Mouse (Mus musculus) small intestine, adult 2 months (tissue): Measurements from ENCODE around the gene Mcam. TPM values are rescaled to one million over a fixed set of nuclear protein-coding genes. Genes with fewer than 3 reads are reported as not detected.

ENCODE experiments used
- H3K27ac ChIP-seq: fragments of 200-500 bp; 2 replicates; pipeline ENCODE4 v1.5.1; 2012; ENCODE audit warnings: low read depth, low read length, control low read depth, inconsistent platforms; ENCODE audit not compliant: insufficient read depth
- H3K27me3 ChIP-seq: fragments of 200-500 bp; 2 replicates; pipeline ENCODE4 v1.6.1; 2012; ENCODE audit warnings: mild to moderate bottlenecking, moderate library complexity, low read length, inconsistent platforms; ENCODE audit not compliant: control insufficient read depth, insufficient read depth
- H3K36me3 ChIP-seq: fragments of 200-500 bp; 2 replicates; pipeline ENCODE4 v1.6.1; 2012; ENCODE audit warnings: mild to moderate bottlenecking, low read length, control low read depth, inconsistent platforms; ENCODE audit not compliant: control insufficient read depth, insufficient read depth
- H3K4me1 ChIP-seq: fragments of 200-500 bp; 2 replicates; pipeline ENCODE4 v1.6.1; 2012; ENCODE audit warnings: low read length, inconsistent platforms, mixed read lengths; ENCODE audit not compliant: control insufficient read depth, insufficient read depth, insufficient read length
- H3K4me3 ChIP-seq: fragments of 200-500 bp; 2 replicates; pipeline ENCODE4 v1.5.1; 2012; ENCODE audit warnings: low read depth, mild to moderate bottlenecking, control low read depth, inconsistent platforms, low read length, moderate library complexity
- CTCF ChIP-seq: fragments of 200-500 bp; IDR thresholded peaks from 2 replicates; pipeline ENCODE4 v1.5.1; 2012; ENCODE audit warnings: low read depth, mild to moderate bottlenecking, control low read depth, inconsistent platforms, low read length, moderate library complexity, mixed read lengths; ENCODE audit not compliant: insufficient replicate concordance, insufficient read length; ENCODE audit errors: extremely low read depth
- POLR2A ChIP-seq: fragments of 200-500 bp; IDR thresholded peaks from 2 replicates; pipeline ENCODE4 v1.6.1; 2012; ENCODE audit warnings: low read depth, mild to moderate bottlenecking, control low read depth, inconsistent platforms, low read length, moderate library complexity
- WGBS: fragments of 180-500 bp; shearing (Covaris S2); methylation state at CpG from one replicate; pipeline ENCODE4 v1.1.7; 2018; 5-methylcytosine and 5-hydroxymethylcytosine counted together
- polyA plus RNA-seq: library from polyadenylated mRNA; depleted of rRNA; stranded (reverse); fragments of >200 nt; gene quantifications from 2 replicates; pipeline ENCODE4 v1.2.3, GENCODE M21; 2012; rRNA removed

Gene Mcam
- polyA plus RNA-seq, 1 experiment: 14.2 TPM

DNA sequence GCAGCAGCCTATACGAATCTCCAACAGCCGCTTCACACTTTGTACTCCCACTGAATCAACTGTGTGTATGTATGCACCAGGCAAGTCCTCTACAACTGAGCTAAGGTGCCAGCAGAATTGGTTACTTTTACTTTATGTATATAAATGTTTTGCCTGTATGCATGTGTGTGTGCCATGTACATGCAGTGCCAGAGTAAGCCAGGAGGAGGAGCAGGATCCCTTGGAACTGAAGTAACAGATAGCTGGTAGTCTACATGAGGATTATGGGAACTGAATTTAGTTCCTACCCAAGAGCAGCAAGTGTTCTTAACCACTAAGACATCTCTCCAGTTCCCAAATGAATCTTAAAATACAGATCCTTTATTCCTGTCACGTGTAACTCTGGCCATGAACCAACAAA is 48.0 kb downstream of the Mcam start:
- Histone ChIP-seq H3K36me3 (peaks cover 5% of the 10 kb centered on the region; the same call in 1 of the 2 replicates), H3K4me1 (peaks cover 7% of the 10 kb centered on the region; the same call in 1 of the 2 replicates), H3K27me3 (no peaks in the 10 kb centered on the region), H3K4me3 (no peak overlapping the region), H3K27ac (no peak overlapping the region)
- TF ChIP-seq CTCF (no peak), POLR2A (no peak)
- WGBS: 88% methylated on average over 3 of the region's 3 CpGs

DNA sequence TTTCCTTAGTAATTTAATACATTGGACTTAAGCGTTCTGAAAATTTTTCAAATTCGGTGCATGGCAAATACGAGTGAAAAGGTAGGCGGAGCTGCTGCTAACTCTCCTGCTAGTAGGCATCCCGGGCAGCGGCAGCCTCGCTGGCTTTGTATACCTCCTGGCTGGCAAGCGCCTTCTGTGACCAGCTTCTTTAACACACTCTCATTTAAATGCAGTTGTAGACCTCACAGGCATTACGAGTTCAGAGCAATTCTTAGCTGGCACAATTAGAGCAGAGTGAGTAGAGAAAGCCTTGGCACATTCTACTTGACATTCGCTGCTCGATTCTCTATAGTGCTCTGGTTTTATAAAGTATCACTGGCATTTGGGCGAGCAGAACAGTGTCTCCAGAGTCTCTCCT is 54.0 kb downstream of the Mcam start:
- no peak overlapping the region for H3K4me3 ChIP-seq
- WGBS: 83% methylated on average over 12 of the region's 12 CpGs
- no peak overlapping the region for H3K27ac ChIP-seq
- peaks cover 6% of the 10 kb centered on the region for H3K36me3 ChIP-seq
- no peaks in the 10 kb centered on the region for H3K27me3 ChIP-seq
- peaks cover 3% of the 10 kb centered on the region; the same call in 1 of the 2 replicates for H3K4me1 ChIP-seq
- TF ChIP-seq CTCF: no peak
- TF ChIP-seq POLR2A: no peak

DNA sequence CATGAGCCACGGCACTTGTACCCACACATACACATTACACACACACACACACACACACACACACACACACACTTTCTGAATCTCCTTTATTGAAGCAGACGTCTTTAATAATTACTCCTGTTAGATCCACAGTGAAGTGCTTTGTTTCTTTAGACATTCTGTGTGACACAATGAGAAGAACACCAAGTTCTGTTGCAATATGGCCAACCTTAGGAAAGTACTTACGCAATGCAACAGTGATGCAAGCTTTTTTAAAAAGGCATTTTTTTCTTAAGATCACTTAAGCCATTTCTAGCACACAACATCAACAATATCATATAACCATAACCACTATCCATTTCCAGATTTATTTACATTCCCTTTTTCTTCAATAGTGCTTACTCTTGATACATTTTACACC is 56.9 kb downstream of the Mcam start:
- Histone ChIP-seq H3K27ac (no peak overlapping the region), H3K36me3 (peaks cover 7% of the 10 kb centered on the region), H3K4me1 (peaks cover 6% of the 10 kb centered on the region; the same call in 1 of the 2 replicates), H3K27me3 (no peaks in the 10 kb centered on the region), H3K4me3 (no peak overlapping the region)
- 86% methylated on average over 3 of the region's 3 CpGs for WGBS
- no peak for TF ChIP-seq POLR2A
- TF ChIP-seq CTCF: no peak

DNA sequence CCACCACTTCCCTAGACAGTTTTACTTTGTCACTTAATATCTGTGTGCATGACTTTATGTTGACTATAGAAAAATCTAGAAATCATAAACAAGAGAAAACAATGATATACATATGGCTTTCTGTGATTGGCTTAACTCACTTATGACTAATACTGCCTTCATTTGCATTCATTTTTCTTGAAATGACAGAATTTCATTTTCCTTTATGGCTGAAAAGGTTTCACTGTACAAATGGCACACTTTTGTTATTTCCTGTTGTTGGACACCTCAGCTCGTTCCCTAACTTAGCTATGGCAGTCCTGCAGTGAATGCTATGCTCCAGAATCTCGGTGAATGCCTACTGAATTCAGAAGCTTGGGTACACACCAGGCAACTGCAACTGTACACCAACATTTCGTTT is 58.0 kb downstream of the Mcam start:
- 88% methylated on average over 3 of the region's 3 CpGs for WGBS
- no peaks in the 10 kb centered on the region for H3K27me3 ChIP-seq
- peaks cover 6% of the 10 kb centered on the region; the same call in 1 of the 2 replicates for H3K4me1 ChIP-seq
- TF ChIP-seq POLR2A (no peak), CTCF (no peak)
- H3K4me3 ChIP-seq: no peak overlapping the region
- H3K36me3 ChIP-seq: peaks cover 8% of the 10 kb centered on the region
- H3K27ac ChIP-seq: no peak overlapping the region

Other genes with a start within 250 kb of the Mcam start
- gene Thy1, start 91.1 kb upstream of the Mcam start, polyA plus RNA-seq: 17.0 and 20.7 TPM in 2 replicates
- 12.0 and 17.7 TPM in 2 replicates for gene Usp2, start 67.4 kb upstream of the Mcam start, polyA plus RNA-seq
- 0.04 TPM in 2 replicates for gene Mfrp, start 32.7 kb upstream of the Mcam start, polyA plus RNA-seq
- 6.4 and 7.0 TPM in 2 replicates for gene C1qtnf5, start 27.2 kb upstream of the Mcam start, polyA plus RNA-seq
- not detected in 2 replicates for gene Gm49380, start 21.0 kb upstream of the Mcam start, polyA plus RNA-seq
- gene Rnf26, start 21.0 kb upstream of the Mcam start, polyA plus RNA-seq: 16.9 and 26.4 TPM in 2 replicates
- 2.9 and 6.9 TPM in 2 replicates for gene Cbl, start 99.6 kb downstream of the Mcam start, polyA plus RNA-seq
- not detected in 2 replicates for gene Ccdc153, start 106.2 kb downstream of the Mcam start, polyA plus RNA-seq
- gene Pdzd3, start 117.0 kb downstream of the Mcam start, polyA plus RNA-seq: 9.9 and 23.6 TPM in 2 replicates
- 3.1 and 7.5 TPM in 2 replicates for gene Nlrx1, start 134.1 kb downstream of the Mcam start, polyA plus RNA-seq
- 1.3 and 2.0 TPM in 2 replicates for gene Abcg4, start 154.1 kb downstream of the Mcam start, polyA plus RNA-seq
- gene Hinfp, start 171.2 kb downstream of the Mcam start, polyA plus RNA-seq: 20.6 and 20.8 TPM in 2 replicates
- gene C2cd2l, start 185.8 kb downstream of the Mcam start, polyA plus RNA-seq: 113 and 257 TPM in 2 replicates
- 27.7 and 47.4 TPM in 2 replicates for gene Dpagt1, start 191.6 kb downstream of the Mcam start, polyA plus RNA-seq
- 180 and 255 TPM in 2 replicates for gene H2afx, start 200.2 kb downstream of the Mcam start, polyA plus RNA-seq
- 37.0 and 44.0 TPM in 2 replicates for gene Hmbs, start 209.8 kb downstream of the Mcam start, polyA plus RNA-seq
- gene Vps11, start 227.2 kb downstream of the Mcam start, polyA plus RNA-seq: 12.4 and 22.3 TPM in 2 replicates
- gene Hyou1, start 245.0 kb downstream of the Mcam start, polyA plus RNA-seq: 34.3 and 38.3 TPM in 2 replicates